Mouse (Mus musculus) liver, postnatal 0 days (tissue): ENCODE results near the gene Sgpp1.
"Not testable (repeated sequence)": the region's sequence is repeated elsewhere in the genome, so short reads cannot be mapped to it uniquely, and the experiment has no call there.

Source experiments
- CTCF ChIP-seq: sonication (generic); IDR thresholded peaks from 2 replicates; pipeline ENCODE4 v1.5.1; 2016; ENCODE audit warnings: antibody characterized with exemption, low read depth
- EP300 ChIP-seq: IDR thresholded peaks from 2 replicates; pipeline ENCODE4 v1.6.1; 2016; ENCODE audit warnings: antibody characterized with exemption, low read depth, mild to moderate bottlenecking

GRCm38 (mm10) chr12:75695845-75696244 lies 39.7 kb downstream of the Sgpp1 start:
- not testable (repeated sequence) for TF ChIP-seq CTCF, EP300
